Mouse (Mus musculus): ENCODE measurements at regions not wholly inside any gene's neighbourhood (a gene's known extent, or its start where the extent isn't known, plus 50 kb on each side); places are given as distances from the start of the nearest gene placed in this dataset.

DNA sequence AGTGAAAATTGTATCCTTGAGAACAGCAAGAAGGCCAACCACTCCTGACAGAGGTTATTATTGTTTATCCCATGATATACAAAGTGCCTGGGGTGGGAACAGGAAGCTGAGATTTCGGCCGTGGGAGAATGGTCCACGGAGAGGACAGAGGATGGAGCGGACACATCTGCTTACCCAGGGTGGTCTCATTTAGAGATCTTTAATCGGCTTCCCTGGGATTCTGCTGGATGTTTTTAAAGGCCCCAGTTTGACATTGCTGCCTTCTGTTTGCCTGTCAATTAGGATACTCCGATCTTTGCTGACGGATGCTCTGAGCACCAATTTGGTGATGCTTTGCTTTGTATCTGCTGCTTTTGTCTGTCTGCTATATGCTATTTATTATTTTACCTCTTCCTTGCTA is 803.5 kb downstream of the Tmem132b start:
- DNase-seq (ENCODE audit: low spot score): no peak

- no peak for DNase-seq (ENCODE audit: low spot score)
Measured at GRCm38 (mm10) chr5:126335553-126336520, 804.3 kb downstream of the Tmem132b start.

GRCm38 (mm10) chr5:126337884-126338283 is 806.3 kb downstream of the Tmem132b start:
- no peak for DNase-seq (ENCODE audit: low spot score)

- DNase-seq (ENCODE audit: low spot score): no peak
Measured at GRCm38 (mm10) chr5:126343570-126343969, 812.0 kb downstream of the Tmem132b start.

DNA sequence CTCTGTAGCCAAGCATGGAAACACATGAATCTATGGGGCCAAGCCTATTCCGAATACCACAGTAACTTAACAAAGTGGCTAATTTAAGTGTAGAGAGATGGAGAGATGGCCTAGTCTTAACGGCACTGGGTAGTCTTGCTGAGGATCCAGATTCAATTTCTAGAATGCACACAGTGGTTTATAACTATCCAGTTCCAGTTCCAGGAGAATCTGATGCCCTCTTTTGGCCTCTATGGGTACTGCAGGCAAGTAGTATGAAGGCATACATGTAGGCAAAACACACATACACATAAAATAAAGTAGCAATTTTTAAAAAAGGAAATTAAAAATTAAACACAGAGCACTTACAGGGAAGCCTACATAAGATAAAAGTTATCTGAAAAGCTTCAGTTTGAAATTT is 819.4 kb downstream of the Tmem132b start:
- DNase-seq (ENCODE audit: low spot score): no peak

DNA sequence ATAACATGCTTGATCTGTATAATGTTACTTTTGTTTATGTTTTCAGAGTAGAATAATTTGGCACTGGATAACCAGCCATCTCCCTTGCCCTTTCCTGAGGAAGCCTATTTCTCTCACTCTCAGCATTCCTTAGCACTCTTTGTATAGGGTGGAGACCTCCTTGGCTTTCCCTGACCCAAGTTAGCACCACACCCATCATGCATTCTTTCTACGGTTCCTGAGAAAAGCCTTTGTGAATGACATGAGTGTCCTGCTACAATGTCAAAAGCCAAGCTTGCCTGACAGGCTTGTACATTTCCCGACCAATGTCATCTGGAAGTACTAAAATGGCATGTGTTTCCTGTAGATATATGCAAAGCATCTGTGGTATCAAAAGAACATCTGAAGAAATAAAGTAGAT is 837.9 kb downstream of the Tmem132b start:
- DNase-seq (ENCODE audit: low spot score): no peak

DNA sequence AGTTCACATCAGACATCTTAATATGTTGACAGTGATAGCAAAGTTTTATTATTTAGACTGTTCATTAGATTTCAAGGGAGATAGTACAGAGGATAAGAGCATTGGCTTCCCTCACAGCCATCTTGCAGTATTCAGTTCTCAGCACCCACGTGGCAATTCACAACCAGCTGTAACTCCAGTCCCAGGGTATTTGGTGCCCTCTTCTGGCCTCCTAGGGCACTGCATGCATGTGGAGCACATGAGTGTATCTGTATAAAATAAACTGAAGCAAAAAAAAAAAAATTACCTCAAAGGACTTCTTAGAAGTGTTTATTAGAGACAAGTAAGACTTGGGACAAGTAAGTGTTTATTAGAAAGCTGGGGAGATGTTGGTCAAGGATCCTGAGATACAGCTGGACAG is 849.3 kb upstream of the Tmem132c start:
- DNase-seq (ENCODE audit: low spot score): no peak

DNA sequence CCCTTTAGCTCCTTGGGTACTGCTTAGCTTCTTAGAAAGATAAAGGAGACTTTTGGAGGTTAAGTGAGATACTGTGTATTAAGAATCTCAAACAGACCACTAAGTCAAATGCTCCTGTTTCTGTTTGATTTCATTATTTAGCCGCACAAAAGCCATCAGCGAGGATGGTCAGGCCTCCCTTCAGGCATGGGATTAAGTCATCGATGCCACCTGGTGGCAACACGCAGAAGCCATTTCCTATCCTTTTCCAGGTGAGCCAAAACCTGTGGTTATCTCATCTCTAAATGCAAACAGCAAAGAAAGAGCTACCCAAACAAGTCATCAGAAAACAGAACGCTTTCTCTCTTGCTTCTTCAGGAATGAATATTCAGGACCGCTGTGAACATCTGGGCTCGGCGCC is 846.3 kb upstream of the Tmem132c start:
- DNase-seq (ENCODE audit: low spot score): no peak

DNA sequence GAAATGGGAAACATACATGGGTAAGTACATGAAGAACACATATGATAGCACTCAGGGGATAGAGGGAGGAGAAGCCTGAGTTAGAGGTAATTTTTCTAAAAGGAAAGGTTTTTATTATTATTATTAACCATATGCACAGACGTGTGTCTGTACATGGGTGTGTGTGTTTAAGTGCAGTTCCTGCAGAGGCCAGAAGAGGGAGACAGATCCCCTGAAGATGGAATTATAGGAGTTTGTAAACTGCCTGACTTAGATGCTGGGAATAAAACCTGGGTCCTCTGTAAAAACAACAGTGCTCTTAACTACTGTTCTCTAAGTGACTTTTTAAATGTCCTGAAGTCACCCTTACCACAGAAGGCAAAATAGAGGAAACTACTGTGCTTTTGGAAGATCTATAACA is 809.9 kb upstream of the Tmem132c start:
- DNase-seq (ENCODE audit: low spot score): no peak

DNA sequence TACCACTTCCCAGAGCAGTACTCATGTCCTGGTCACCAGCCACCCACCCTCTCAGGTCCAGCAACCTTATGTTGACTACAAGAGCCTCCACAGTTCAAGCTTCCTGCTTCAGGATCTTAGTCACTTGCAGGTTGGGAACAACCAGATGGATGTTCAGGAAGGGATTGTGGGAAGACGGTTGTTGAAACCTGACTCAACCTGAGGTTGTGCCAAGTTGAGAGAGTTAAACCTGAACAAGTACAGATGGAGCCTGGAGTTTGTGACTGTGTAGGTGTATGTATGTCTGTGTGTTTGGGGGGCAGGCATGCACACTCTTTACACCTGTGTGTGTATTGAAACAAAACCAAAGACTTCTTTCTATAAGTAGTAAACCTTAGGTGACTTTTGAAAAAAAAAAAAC is 802.9 kb upstream of the Tmem132c start:
- DNase-seq (ENCODE audit: low spot score): no peak

- no peak for DNase-seq (ENCODE audit: low spot score)
Measured at GRCm38 (mm10) chr5:126440516-126440915, 801.1 kb upstream of the Tmem132c start.

- no peak for DNase-seq (ENCODE audit: low spot score)
Measured at GRCm38 (mm10) chr5:126475761-126476160, 765.8 kb upstream of the Tmem132c start.

GRCm38 (mm10) chr5:126522076-126522475 is 719.5 kb upstream of the Tmem132c start:
- no peak for DNase-seq (ENCODE audit: low spot score)

GRCm38 (mm10) chr5:126525863-126526262 is 715.7 kb upstream of the Tmem132c start:
- no peak for DNase-seq (ENCODE audit: low spot score)

DNA sequence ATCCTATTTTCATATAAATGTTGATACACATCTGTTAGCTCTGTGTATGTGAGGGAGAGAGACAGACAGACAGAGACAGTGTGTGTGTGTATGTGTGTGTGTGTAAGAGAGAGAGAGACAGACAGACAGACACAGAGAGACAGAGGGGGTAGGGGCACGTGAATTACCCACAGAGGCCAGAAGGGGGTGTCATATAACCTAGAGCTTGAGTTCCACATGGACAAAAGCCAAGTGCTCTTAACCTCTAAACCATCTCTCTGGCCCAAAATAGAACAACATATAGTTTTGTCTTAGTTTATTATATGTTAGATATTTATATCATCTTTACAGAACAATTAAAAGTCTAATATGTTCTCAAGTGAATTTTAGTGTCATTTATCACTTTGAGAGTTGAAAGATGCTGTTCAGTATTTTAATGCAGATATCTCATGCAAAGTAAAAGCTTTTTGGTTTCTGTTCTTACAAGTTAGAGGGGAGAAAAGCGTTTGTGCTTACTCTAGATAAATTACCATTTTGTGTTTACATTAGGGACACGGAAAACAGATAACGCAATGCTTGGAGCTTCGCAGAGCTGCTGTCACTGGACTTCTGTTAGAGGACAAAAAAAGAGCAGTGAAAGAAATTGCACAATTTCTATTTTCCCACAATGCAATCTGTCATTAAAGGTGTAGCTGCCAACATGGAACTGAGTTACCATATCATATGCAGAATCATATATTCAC is 710.6 kb upstream of the Tmem132c start:
- no peak for DNase-seq (ENCODE audit: low spot score)

DNA sequence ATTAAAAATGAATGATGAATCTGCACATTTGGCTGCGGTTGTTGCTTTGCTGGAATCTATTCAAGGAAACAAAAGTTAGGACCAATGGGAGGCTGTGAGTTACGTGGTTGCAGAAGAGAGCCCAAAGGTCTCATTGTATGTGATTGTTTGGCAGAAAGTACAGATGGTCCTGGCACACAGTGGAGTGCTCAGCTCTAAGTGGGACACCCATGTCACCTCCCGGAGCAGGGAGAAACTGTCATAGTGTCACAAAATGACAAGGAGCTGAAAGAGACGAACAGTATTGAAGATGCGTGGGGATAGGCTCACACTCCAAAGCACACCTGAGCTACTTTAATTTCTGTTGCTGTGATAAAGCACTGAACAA is 710.1 kb upstream of the Tmem132c start:
- no peak for DNase-seq (ENCODE audit: low spot score)

DNA sequence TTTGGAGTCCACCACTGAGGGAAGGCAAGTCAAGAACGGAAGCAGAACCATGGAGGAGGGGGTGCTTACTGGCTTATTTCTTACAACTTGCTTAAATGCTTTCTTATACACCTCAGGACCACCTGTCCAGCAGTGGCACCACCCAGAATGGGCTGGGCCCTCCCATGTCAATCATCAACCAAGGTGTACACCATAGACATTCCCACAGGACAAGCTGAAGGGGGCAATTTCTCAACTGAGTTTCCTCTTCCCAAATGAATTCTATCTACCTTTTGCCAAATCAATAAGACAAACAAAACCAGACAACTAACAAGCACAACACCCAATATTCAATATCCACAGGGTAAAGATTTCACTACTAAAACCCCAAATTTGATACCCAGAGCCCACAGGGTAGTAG is 709.6 kb upstream of the Tmem132c start:
- no peak for DNase-seq (ENCODE audit: low spot score)

GRCm38 (mm10) chr5:126538072-126538471 is 703.5 kb upstream of the Tmem132c start:
- DNase-seq (ENCODE audit: low spot score): no peak

DNA sequence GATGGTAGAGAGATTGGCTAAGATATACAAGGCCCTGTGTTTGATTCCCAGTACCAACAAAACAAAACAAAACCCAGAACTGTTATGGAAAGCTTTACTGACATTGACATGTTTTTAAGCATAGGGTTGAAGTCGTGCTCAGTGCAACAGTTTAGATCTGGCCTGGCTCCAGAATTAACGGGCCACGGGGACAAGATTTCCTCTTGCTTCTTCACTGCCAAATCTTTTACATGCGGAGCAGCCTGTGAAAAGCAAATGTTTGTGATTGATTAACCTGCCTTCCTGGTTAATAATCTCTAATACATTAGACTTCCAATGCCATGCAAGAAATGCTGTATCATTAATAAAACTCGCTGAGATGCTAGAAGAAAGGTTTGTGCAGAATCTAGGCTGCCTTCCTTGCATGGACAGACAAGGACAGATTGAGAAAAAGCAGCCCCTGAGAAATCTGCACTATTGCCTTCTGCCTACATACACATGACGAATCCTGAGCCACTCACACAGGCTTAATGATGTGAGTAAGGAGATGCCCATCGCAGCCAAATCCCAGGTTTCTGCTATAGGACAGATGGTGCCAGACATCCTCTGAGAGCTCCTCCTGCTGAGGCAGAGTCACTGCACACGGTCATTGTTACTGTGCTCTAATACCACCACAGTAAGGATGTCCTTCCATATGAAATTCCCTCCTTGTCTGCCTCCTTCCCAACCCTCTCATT is 697.2 kb upstream of the Tmem132c start:
- DNase-seq (ENCODE audit: low spot score): no peak

DNA sequence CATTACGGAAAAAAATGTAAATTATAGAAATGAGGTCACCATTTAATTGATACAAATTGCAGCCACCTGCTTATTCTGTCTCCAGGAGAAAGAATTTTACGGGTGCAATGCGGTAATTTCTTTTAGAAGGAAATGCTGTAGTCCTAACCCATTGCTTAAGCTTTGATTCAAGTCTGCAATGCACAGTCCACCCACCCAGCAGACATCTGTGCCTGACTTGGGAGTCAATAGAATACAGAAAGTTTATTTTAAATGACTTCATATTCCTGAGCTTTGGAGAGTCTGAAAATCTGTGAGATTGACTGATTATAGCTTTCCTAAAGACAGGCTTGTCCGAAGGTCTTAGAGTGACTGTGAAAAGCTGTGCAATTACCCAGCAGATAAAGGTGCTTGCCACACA is 693.8 kb upstream of the Tmem132c start:
- DNase-seq (ENCODE audit: low spot score): no peak

- DNase-seq (ENCODE audit: low spot score): no peak
Measured at GRCm38 (mm10) chr5:126551676-126552075, 689.9 kb upstream of the Tmem132c start.

DNA sequence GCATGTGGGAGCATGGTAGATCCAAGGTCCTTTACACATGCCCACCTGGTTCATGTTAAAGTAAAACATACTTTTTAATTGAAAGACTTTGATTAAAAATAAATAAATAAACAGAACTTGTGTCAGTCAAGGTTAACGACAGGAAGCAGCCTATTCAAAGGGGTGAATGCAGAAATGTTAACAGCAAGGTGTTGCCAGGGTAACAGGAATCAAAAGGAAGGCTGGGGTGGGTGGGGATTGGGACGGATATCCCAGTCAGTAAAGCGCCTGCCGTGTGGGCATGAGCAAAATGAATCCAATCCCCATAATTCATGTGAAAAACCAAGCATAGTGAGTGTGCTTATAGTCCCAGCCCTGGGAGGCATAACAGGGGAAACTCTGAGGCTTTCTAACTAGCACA is 682.6 kb upstream of the Tmem132c start:
- DNase-seq (ENCODE audit: low spot score): no peak

- no peak for DNase-seq (ENCODE audit: low spot score)
Measured at GRCm38 (mm10) chr5:126565817-126566216, 675.8 kb upstream of the Tmem132c start.

Data from urinary bladder, adult 2 months (tissue).